Mouse (Mus musculus): ENCODE results near the gene Trub1. TPM values are rescaled to one million over a fixed set of nuclear protein-coding genes. Genes with fewer than 3 reads are reported as not detected.
A peak's percentile ranks its signal among the peaks of the same experiment; 100 is the strongest.

The Trub1 gene
- polyA plus RNA-seq, 1 experiment from 2014 or later: 29.2 TPM

DNA sequence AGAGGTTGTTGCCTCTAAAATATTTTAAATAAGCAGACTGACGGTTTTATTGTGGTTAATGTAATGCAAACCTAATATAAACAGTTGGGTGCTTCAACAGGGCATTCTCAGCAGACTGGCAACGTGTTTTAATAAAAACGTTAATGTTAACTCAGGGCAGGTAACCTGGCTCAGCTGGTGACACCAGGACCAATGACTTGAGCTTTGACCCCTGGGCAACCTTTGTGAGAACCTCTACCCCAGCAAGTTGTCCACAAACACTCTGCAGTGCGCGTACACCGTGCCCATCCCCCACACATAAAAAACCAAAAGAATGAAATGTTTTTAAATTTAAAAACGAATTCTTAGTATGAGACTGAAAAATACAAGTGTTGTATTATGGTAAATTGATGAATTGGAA lies 36.8 kb downstream of the Trub1 start:
- Histone ChIP-seq H3K4me1 (ENCODE audit: insufficient read depth) (no peaks in the 10 kb centered on the region), H3K4me2 (no peak overlapping the region), H3K27ac (ENCODE audit: low read depth) (no peak overlapping the region), H3K9me3 (ENCODE audit: low read depth, low read length) (no peaks in the 10 kb centered on the region), H3K4me3 (ENCODE audit: low read depth, low read length) (no peak overlapping the region), H3K27me3 (ENCODE audit: insufficient read depth, low read length) (no peaks in the 10 kb centered on the region), H3K36me3 (ENCODE audit: insufficient read depth) (peaks cover 14% of the 10 kb centered on the region; the same call in 1 of the 2 replicates), H3K9ac (no peak overlapping the region)
- 67% methylated on average over 7 of the region's 7 CpGs for WGBS
- no peak for TF ChIP-seq CTCF (IDR thresholded peaks at IDR 0.05; ENCODE audit: low read depth)
- DNase-seq: no peak
- no peak for ATAC-seq (ENCODE audit: insufficient read depth)

GRCm38 (mm10) chr19:57491030-57491429 lies 38.3 kb downstream of the Trub1 start:
- no peak overlapping the region for H3K4me2 ChIP-seq
- no peaks in the 10 kb centered on the region for H3K27me3 ChIP-seq (ENCODE audit: insufficient read depth, low read length)
- TF ChIP-seq CTCF (IDR thresholded peaks at IDR 0.05; ENCODE audit: low read depth): no peak
- WGBS: 18% methylated on average over 8 of the region's 8 CpGs
- peak; percentile 37 for DNase-seq
- ATAC-seq (ENCODE audit: insufficient read depth): no peak
- H3K9me3 ChIP-seq (ENCODE audit: low read depth, low read length): no peaks in the 10 kb centered on the region
- no peak overlapping the region for H3K27ac ChIP-seq (ENCODE audit: low read depth)
- H3K4me1 ChIP-seq (ENCODE audit: insufficient read depth): no peaks in the 10 kb centered on the region
- H3K9ac ChIP-seq: no peak overlapping the region
- H3K4me3 ChIP-seq (ENCODE audit: low read depth, low read length): no peak overlapping the region
- peaks cover 11% of the 10 kb centered on the region; the same call in 1 of the 2 replicates for H3K36me3 ChIP-seq (ENCODE audit: insufficient read depth)

GRCm38 (mm10) chr19:57494020-57494419 lies 41.3 kb downstream of the Trub1 start:
- DNase-seq: no peak
- Histone ChIP-seq H3K9ac (no peak overlapping the region), H3K36me3 (ENCODE audit: insufficient read depth) (0 out of 2 replicates have a peak, but pooled peaks cover 3% of the 10 kb centered on the region), H3K4me2 (no peak overlapping the region), H3K4me1 (ENCODE audit: insufficient read depth) (peaks cover 7% of the 10 kb centered on the region; the same call in 1 of the 2 replicates), H3K27me3 (ENCODE audit: insufficient read depth, low read length) (no peaks in the 10 kb centered on the region), H3K27ac (ENCODE audit: low read depth) (no peak overlapping the region), H3K9me3 (ENCODE audit: low read depth, low read length) (no peaks in the 10 kb centered on the region), H3K4me3 (ENCODE audit: low read depth, low read length) (no peak overlapping the region)
- no peak for TF ChIP-seq CTCF (IDR thresholded peaks at IDR 0.05; ENCODE audit: low read depth)
- ATAC-seq (ENCODE audit: insufficient read depth): no peak
- WGBS: 58% methylated on average over 5 of the region's 5 CpGs

- H3K9me3 ChIP-seq (ENCODE audit: low read depth, low read length): no peaks in the 10 kb centered on the region
- no peaks in the 10 kb centered on the region for H3K27me3 ChIP-seq (ENCODE audit: insufficient read depth, low read length)
- DNase-seq: no peak
- no peak for ATAC-seq (ENCODE audit: insufficient read depth)
- H3K4me1 ChIP-seq (ENCODE audit: insufficient read depth): peaks cover 8% of the 10 kb centered on the region; the same call in 1 of the 2 replicates
- TF ChIP-seq CTCF (IDR thresholded peaks at IDR 0.05; ENCODE audit: low read depth): no peak
- no peak overlapping the region for H3K4me2 ChIP-seq
- WGBS: 52% methylated on average over 10 of the region's 10 CpGs
- H3K4me3 ChIP-seq (ENCODE audit: low read depth, low read length): no peak overlapping the region
- H3K27ac ChIP-seq (ENCODE audit: low read depth): no peak overlapping the region
- no peak overlapping the region for H3K9ac ChIP-seq
- H3K36me3 ChIP-seq (ENCODE audit: insufficient read depth): no peaks in the 10 kb centered on the region
Observed at GRCm38 (mm10) chr19:57498110-57498743, 45.5 kb downstream of the Trub1 start.

DNA sequence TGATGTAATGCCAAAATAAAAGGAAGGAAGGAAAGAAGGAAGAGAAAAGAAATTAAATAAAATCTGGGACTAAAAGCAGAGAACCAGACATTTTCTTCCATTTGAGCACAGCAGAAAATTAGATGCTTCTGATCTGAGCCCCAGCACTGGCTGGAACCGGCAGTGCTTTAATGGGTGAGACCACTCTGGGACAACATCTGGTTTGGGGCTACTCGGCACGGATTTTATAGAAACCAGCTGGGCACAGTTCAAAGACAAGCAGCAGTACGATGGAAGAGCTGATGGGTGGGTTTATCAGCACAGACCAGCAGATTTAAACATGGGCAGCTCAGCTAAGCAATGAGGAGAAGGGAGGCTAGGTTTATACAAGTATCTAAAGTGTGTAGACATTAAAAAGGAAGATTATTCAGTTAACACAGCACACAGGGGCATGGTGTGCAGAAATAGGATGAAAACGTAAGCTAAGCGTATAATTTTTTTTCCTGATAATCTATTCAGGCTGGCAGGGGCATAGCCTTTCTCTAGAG lies 46.2 kb downstream of the Trub1 start:
- ATAC-seq (ENCODE audit: insufficient read depth) (no peak), DNase-seq (peak; percentile 27)
- H3K27ac ChIP-seq (ENCODE audit: low read depth): no peak overlapping the region
- TF ChIP-seq CTCF (IDR thresholded peaks at IDR 0.05; ENCODE audit: low read depth): no peak
- H3K9me3 ChIP-seq (ENCODE audit: low read depth, low read length): no peaks in the 10 kb centered on the region
- peaks cover 9% of the 10 kb centered on the region; the same call in 1 of the 2 replicates for H3K4me1 ChIP-seq (ENCODE audit: insufficient read depth)
- H3K4me2 ChIP-seq: no peak overlapping the region
- no peaks in the 10 kb centered on the region for H3K36me3 ChIP-seq (ENCODE audit: insufficient read depth)
- H3K9ac ChIP-seq: no peak overlapping the region
- 42% methylated on average over 6 of the region's 6 CpGs for WGBS
- H3K27me3 ChIP-seq (ENCODE audit: insufficient read depth, low read length): no peaks in the 10 kb centered on the region
- H3K4me3 ChIP-seq (ENCODE audit: low read depth, low read length): no peak overlapping the region

DNA sequence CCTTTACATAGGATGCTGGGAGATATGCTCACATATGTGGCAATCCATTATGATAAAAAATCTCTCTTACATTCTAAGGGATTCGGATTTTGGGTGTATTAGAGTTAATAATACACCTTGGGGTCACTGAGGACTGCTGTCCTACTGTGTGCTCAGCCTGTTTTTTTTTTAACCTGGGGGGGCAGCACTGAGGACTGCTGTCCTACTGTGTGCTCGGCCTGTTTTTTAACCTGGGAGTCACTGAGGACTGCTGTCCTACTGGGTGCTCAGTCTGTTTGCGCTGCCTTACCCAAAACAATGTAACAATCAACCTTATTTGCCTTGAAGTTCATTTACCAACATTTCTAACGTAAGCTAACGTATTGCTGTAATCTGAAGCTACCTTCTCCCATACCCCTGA lies 47.5 kb downstream of the Trub1 start:
- Histone ChIP-seq H3K9me3 (ENCODE audit: low read depth, low read length) (no peaks in the 10 kb centered on the region), H3K27me3 (ENCODE audit: insufficient read depth, low read length) (no peaks in the 10 kb centered on the region), H3K27ac (ENCODE audit: low read depth) (no peak overlapping the region), H3K9ac (no peak overlapping the region), H3K4me3 (ENCODE audit: low read depth, low read length) (no peak overlapping the region), H3K36me3 (ENCODE audit: insufficient read depth) (no peaks in the 10 kb centered on the region), H3K4me2 (no peak overlapping the region), H3K4me1 (ENCODE audit: insufficient read depth) (peaks cover 9% of the 10 kb centered on the region; the same call in 1 of the 2 replicates)
- WGBS: 93% methylated on average over 5 of the region's 5 CpGs
- DNase-seq (no peak), ATAC-seq (ENCODE audit: insufficient read depth) (no peak)
- no peak for TF ChIP-seq CTCF (IDR thresholded peaks at IDR 0.05; ENCODE audit: low read depth)

DNA sequence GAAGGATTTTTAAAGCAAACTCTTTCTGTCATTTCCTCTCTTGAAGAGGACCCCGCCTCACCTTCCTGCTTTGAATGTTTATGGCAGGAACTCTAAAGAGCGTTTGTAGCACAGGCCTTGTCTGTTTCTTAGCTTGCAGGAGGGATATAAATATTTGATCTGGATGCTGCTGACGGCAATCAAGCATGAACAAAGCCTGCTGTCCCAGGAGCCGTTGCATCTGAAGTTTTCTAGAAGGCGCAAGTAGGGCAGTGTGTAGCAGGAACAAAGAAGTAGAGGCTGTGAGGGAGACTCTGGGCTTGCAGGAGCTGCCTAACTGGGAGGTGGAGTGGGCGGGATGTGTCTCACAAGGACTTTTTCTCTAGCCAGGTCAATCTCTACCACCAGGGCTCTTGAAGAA lies 50.4 kb downstream of the Trub1 start:
- H3K27ac ChIP-seq (ENCODE audit: low read depth): no peak overlapping the region; the same call in 1 of the 2 replicates

More for the DNA sequence above, 50.4 kb downstream of the Trub1 start:
- H3K4me2 ChIP-seq: no peak overlapping the region
- H3K9ac ChIP-seq: no peak overlapping the region
- H3K4me3 ChIP-seq (ENCODE audit: low read depth, low read length): no peak overlapping the region
- WGBS: 54% methylated on average over 6 of the region's 6 CpGs
- H3K9me3 ChIP-seq (ENCODE audit: low read depth, low read length): no peaks in the 10 kb centered on the region
- TF ChIP-seq CTCF (IDR thresholded peaks at IDR 0.05; ENCODE audit: low read depth): no peak
- no peak for ATAC-seq (ENCODE audit: insufficient read depth)
- DNase-seq: no peak
- no peaks in the 10 kb centered on the region for H3K36me3 ChIP-seq (ENCODE audit: insufficient read depth)
- no peaks in the 10 kb centered on the region for H3K27me3 ChIP-seq (ENCODE audit: insufficient read depth, low read length)
- H3K4me1 ChIP-seq (ENCODE audit: insufficient read depth): peaks cover 9% of the 10 kb centered on the region; the same call in 1 of the 2 replicates
